Mouse (Mus musculus) forebrain, embryonic 15.5 days (tissue): ENCODE measurements around the gene Abl1. TPM values are rescaled to one million over a fixed set of nuclear protein-coding genes. Genes with fewer than 3 reads are reported as not detected.

Source experiments
- ATAC-seq: fragments of 200-750 bp; cut with Nextera tagmentation; replicated peaks from 2 replicates; pipeline ENCODE4 v1.8.0; 2017; ENCODE audit warnings: mild to moderate bottlenecking, moderate TSS enrichment, moderate library complexity
- H3K27ac ChIP-seq: fragments of 300-500 bp; sonication (generic); replicated peaks from 2 replicates; pipeline ENCODE4 v1.5.1; 2015; ENCODE audit warnings: mild to moderate bottlenecking, inconsistent platforms
- H3K27me3 ChIP-seq: fragments of 300-500 bp; sonication (generic); 2 replicates; pipeline ENCODE4 v1.6.1; 2015; ENCODE audit warnings: inconsistent platforms
- H3K36me3 ChIP-seq: fragments of 300-500 bp; sonication (generic); 2 replicates; pipeline ENCODE4 v1.6.1; 2015; ENCODE audit warnings: mild to moderate bottlenecking, inconsistent platforms
- H3K4me1 ChIP-seq: fragments of 300-500 bp; sonication (generic); 2 replicates; pipeline ENCODE4 v1.6.1; 2015; ENCODE audit warnings: inconsistent platforms
- H3K4me2 ChIP-seq: fragments of 300-500 bp; sonication (generic); replicated peaks from 2 replicates; pipeline ENCODE4 v1.6.1; 2015; ENCODE audit warnings: mild to moderate bottlenecking, inconsistent platforms
- H3K4me3 ChIP-seq: fragments of 300-500 bp; sonication (generic); 2 replicates; pipeline ENCODE4 v1.5.1; 2015; ENCODE audit warnings: mild to moderate bottlenecking, inconsistent platforms
- H3K9ac ChIP-seq: fragments of 300-500 bp; sonication (generic); replicated peaks from 2 replicates; pipeline ENCODE4 v1.6.1; 2015; ENCODE audit warnings: mild to moderate bottlenecking, inconsistent platforms
- H3K9me3 ChIP-seq: fragments of 300-500 bp; sonication (generic); 2 replicates; pipeline ENCODE4 v1.6.1; 2016; ENCODE audit warnings: inconsistent platforms
- WGBS: fragments of 180-500 bp; shearing (Covaris S2); methylation state at CpG from one replicate; pipeline ENCODE4 v1.1.7; 2015; ENCODE audit warnings: mixed read lengths; 5-methylcytosine and 5-hydroxymethylcytosine counted together
- polyA plus RNA-seq: library from polyadenylated mRNA; unstranded; fragments of >200 nt; fragmentation: Nextera tagmentation; extraction: Ambion mirVana; gene quantifications from 2 replicates; pipeline ENCODE4 v1.2.1, GENCODE M21; 2015

Gene Abl1
- polyA plus RNA-seq, 1 experiment from 2014 or later, result 23.6 TPM

DNA sequence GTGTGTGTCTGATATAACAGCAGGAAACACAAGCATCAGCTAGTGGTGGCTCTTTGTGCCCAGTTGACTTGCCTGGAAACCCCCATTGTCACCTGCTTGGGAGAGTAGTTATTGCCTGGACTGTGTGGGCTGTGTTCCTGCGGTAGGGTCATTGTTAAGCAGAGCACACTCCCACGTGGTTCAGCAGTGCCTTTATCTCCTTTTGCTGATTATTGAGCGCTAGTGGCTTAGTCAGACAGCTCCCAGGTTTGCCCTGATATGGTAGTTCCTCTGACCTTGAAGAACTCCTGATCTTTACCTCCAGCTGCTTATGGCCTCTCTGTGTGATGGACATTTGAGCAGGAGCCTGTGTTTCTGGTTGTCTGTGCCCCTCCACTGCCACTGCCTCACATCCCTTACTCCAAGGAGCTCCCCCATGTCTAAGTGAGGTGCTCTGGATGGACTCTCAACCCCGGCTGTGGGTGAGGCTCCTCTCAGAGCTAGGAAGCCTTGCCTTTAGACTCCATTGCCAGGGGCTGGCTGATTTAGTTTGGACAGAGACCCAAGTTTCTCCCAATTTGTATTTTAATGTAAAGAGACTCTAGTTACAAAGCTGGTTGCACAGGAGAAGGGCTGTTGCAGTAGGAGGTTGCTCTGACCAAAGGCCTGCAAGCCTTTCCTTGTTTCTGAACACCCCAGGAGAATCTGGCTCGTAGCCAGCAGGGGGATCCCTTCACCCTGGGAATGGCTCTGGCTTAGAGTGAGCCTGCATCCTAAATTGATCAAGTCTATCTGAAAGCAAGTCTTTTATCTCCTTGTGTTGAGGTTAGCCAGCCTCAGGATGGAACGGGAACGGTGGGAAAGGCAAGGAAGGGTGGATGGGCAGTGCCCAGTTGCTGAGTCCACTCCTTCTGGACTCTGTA is 12.6 kb downstream of the Abl1 start:
- WGBS, result 49% methylated on average over 7 of the region's 7 CpGs
- Histone ChIP-seq H3K27ac (no peak overlapping the region), H3K4me2 (no peak overlapping the region), H3K4me1 (no peaks in the 10 kb centered on the region), H3K36me3 (peaks cover 9% of the 10 kb centered on the region), H3K9me3 (no peaks in the 10 kb centered on the region), H3K27me3 (no peaks in the 10 kb centered on the region), H3K4me3 (no peak overlapping the region), H3K9ac (no peak overlapping the region)
- no peak for ATAC-seq

DNA sequence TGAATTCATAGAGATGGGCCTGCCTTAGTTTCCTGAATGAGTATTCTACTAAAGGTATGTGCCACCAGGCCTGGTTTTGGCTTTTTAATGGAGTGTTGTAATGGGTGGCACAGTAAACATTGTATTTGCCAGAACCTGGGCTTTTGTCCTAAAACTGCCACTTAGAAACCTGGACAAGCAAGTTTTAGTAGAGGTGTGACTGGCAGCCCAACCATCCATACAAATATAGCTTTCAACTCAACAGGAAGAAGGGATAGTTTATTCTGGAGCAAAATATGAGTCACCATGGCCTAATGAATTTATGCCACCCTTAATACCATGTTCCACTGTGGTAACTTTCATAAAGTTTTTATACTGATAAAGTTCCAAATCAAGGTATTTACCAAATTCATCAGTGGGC is 15.1 kb downstream of the Abl1 start:
- Histone ChIP-seq H3K4me3 (no peak overlapping the region), H3K36me3 (0 out of 2 replicates have a peak, but pooled peaks cover 2% of the 10 kb centered on the region), H3K4me2 (no peak overlapping the region), H3K27ac (no peak overlapping the region), H3K27me3 (no peaks in the 10 kb centered on the region), H3K4me1 (no peaks in the 10 kb centered on the region), H3K9me3 (no peaks in the 10 kb centered on the region), H3K9ac (no peak overlapping the region)
- ATAC-seq, result no peak

DNA sequence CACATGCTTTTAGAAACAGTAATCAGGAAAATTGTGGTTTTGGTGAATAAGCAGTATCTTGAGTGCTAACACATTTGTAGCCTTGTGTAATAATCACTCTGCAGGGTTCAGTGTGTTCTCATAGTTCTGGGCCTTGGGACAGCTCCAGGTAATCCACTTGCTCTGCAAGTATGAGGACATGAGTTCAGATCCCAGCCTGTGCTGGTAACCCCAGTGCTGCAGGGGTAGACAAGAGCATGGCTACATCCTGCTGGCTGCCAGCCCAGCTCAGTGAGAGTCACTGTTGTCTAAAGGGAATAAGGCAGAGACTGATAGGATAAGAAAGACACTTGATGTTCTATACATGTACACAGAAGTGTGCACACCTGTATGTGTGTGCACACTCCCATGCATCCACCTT is 17.7 kb downstream of the Abl1 start:
- ATAC-seq, result no peak
- Histone ChIP-seq H3K27ac (no peak overlapping the region), H3K9me3 (no peaks in the 10 kb centered on the region), H3K27me3 (no peaks in the 10 kb centered on the region), H3K4me1 (no peaks in the 10 kb centered on the region), H3K4me3 (no peak overlapping the region), H3K9ac (no peak overlapping the region), H3K36me3 (no peaks in the 10 kb centered on the region), H3K4me2 (no peak overlapping the region)

DNA sequence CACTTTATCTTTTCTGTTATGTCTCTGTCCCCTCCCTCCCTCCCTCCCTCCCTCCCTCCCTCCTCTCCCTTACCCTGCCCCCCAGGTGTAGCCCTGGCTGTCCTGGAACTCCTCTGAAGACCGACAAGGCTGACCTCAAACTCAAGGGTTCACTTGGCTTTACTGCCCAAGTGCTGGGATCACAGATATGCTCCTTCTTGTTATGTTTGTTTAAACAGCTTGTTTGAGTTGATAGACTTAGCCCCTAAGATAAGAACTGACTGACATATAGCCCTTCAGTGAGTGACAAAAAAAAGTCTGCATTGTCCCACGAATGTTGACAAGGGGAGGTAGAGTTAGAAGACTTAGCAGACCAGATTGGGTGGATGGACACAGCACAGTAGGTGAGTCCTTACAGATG is 18.4 kb downstream of the Abl1 start:
- Histone ChIP-seq H3K4me3 (no peak overlapping the region), H3K27ac (no peak overlapping the region), H3K36me3 (no peaks in the 10 kb centered on the region), H3K9me3 (no peaks in the 10 kb centered on the region), H3K4me1 (no peaks in the 10 kb centered on the region), H3K27me3 (no peaks in the 10 kb centered on the region), H3K9ac (no peak overlapping the region), H3K4me2 (no peak overlapping the region)
- WGBS, result 84% methylated on average over 2 of the region's 2 CpGs
- ATAC-seq, result no peak

GRCm38 (mm10) chr2:31712716-31713115 is 24.5 kb downstream of the Abl1 start:
- ATAC-seq, result no peak

DNA sequence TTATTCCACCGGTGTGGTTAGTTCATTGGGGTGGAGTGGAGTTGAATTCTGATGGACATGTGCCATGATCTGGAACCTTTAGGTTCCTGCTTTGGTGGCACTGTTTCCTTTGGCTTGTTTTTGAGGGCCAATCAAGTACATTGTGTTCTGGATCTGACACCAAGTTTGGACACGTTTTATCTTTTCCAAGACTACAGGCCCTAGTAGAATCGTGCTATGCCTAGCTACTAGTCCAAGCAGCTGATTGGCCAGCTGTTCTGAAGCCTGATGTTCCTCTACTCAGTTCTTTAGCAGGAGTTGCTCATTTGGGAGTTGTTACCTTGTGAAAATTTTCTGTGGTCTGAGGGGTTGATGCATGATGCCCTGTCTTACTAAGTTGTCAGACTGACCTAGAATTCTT is 25.6 kb downstream of the Abl1 start:
- Histone ChIP-seq H3K27me3 (no peaks in the 10 kb centered on the region), H3K4me1 (no peaks in the 10 kb centered on the region), H3K36me3 (no peaks in the 10 kb centered on the region), H3K9me3 (no peaks in the 10 kb centered on the region), H3K4me3 (no peak overlapping the region), H3K4me2 (no peak overlapping the region), H3K27ac (no peak overlapping the region), H3K9ac (no peak overlapping the region)
- WGBS, result 90% methylated on average over 3 of the region's 3 CpGs
- ATAC-seq, result no peak

More at GRCm38 (mm10) chr2:31712716-31713115, 24.5 kb downstream of the Abl1 start:
- H3K4me2 ChIP-seq, result no peak overlapping the region
- H3K4me3 ChIP-seq, result no peak overlapping the region
- H3K9ac ChIP-seq, result no peak overlapping the region
- H3K4me1 ChIP-seq, result no peaks in the 10 kb centered on the region
- no peaks in the 10 kb centered on the region for H3K9me3 ChIP-seq
- H3K27me3 ChIP-seq, result no peaks in the 10 kb centered on the region
- H3K27ac ChIP-seq, result no peak overlapping the region
- WGBS, result 80% methylated on average over 2 of the region's 2 CpGs
- no peaks in the 10 kb centered on the region for H3K36me3 ChIP-seq

DNA sequence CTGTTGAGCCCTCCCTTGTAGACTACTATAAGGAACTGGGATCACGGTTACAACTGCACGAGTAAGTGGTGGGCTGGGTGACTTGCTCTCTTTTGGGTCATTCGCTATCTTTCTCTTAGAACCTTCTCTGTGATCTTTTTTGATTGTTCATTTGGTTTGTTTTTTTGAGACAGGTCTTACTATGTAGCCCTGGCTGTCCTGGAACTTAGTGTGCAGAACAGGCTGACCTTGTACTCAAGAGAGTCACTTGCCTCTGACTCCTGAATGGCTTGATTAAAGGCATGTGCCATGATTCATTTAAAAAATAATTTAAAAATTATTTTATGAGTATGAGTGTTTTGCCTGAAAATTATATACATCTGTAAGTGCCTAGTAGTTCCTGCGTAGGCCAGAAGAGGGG is 26.6 kb downstream of the Abl1 start:
- no peak overlapping the region for H3K27ac ChIP-seq
- ATAC-seq, result no peak
- H3K4me3 ChIP-seq, result no peak overlapping the region
- no peaks in the 10 kb centered on the region for H3K27me3 ChIP-seq
- 95% methylated on average over 4 of the region's 4 CpGs for WGBS
- H3K4me1 ChIP-seq, result no peaks in the 10 kb centered on the region
- H3K4me2 ChIP-seq, result no peak overlapping the region
- H3K36me3 ChIP-seq, result no peaks in the 10 kb centered on the region
- no peak overlapping the region for H3K9ac ChIP-seq
- H3K9me3 ChIP-seq, result no peaks in the 10 kb centered on the region

GRCm38 (mm10) chr2:31715985-31716384 is 27.8 kb downstream of the Abl1 start:
- no peak for ATAC-seq
- H3K4me2 ChIP-seq, result no peak overlapping the region

DNA sequence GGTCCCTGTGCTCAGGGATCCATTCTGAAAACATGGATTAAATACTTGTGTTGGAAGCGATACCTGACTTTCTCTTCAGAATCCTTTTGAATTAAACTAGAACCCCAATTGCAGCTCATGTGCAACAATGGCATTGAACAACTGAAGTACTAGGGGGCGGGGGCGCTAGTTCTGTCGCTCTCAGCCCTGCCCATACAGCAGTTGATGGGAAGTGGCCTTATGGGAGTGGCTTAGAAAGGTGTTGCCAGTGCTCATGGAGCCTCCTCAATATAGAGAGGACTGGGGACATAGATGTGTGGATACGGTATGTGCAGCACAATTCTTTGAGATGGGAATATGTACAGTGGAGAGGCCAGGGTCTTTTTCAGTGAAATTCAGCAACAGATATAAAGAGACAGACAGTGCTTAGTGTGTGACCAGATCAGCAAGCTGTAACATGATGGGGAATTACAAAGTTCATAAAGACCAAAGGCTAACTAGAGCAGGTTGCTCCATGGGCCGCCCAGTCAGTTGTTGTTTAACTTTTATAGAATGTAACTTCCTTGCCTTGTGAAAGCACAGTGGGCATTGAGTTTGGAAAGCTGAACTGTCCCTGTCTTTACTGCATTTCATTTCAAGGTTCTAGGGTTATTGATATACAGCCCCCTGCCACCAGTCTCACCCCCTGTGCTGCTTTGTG is 31.2 kb downstream of the Abl1 start:
- 79% methylated on average over 6 of the region's 6 CpGs for WGBS
- Histone ChIP-seq H3K4me2 (no peak overlapping the region), H3K27me3 (no peaks in the 10 kb centered on the region), H3K36me3 (no peaks in the 10 kb centered on the region), H3K27ac (no peak overlapping the region), H3K4me1 (no peaks in the 10 kb centered on the region), H3K9me3 (no peaks in the 10 kb centered on the region), H3K4me3 (no peak overlapping the region), H3K9ac (no peak overlapping the region)
- ATAC-seq, result no peak

More at GRCm38 (mm10) chr2:31715985-31716384, 27.8 kb downstream of the Abl1 start:
- H3K9me3 ChIP-seq, result no peaks in the 10 kb centered on the region
- H3K27ac ChIP-seq, result no peak overlapping the region
- no peak overlapping the region for H3K9ac ChIP-seq
- no peaks in the 10 kb centered on the region for H3K4me1 ChIP-seq
- WGBS, result 90% methylated on average over 7 of the region's 7 CpGs
- no peak overlapping the region for H3K4me3 ChIP-seq
- no peaks in the 10 kb centered on the region for H3K36me3 ChIP-seq
- no peaks in the 10 kb centered on the region for H3K27me3 ChIP-seq

GRCm38 (mm10) chr2:31719944-31720343 is 31.8 kb downstream of the Abl1 start:
- H3K9ac ChIP-seq, result no peak overlapping the region
- no peak for ATAC-seq
- H3K4me2 ChIP-seq, result no peak overlapping the region
- no peak overlapping the region for H3K27ac ChIP-seq
- no peaks in the 10 kb centered on the region for H3K27me3 ChIP-seq
- no peaks in the 10 kb centered on the region for H3K4me1 ChIP-seq
- no peaks in the 10 kb centered on the region for H3K36me3 ChIP-seq
- no peak overlapping the region for H3K4me3 ChIP-seq
- H3K9me3 ChIP-seq, result no peaks in the 10 kb centered on the region
- WGBS, result 84% methylated on average over 2 of the region's 2 CpGs

- no peaks in the 10 kb centered on the region for H3K9me3 ChIP-seq
- H3K27ac ChIP-seq, result no peak overlapping the region
- no peak overlapping the region for H3K4me2 ChIP-seq
- H3K4me3 ChIP-seq, result no peak overlapping the region
- no peaks in the 10 kb centered on the region for H3K36me3 ChIP-seq
- no peaks in the 10 kb centered on the region for H3K27me3 ChIP-seq
- H3K9ac ChIP-seq, result no peak overlapping the region
- WGBS, result 58% methylated on average over 4 of the region's 4 CpGs
- ATAC-seq, result no peak
- H3K4me1 ChIP-seq, result no peaks in the 10 kb centered on the region
Observed at GRCm38 (mm10) chr2:31720783-31721182, 32.6 kb downstream of the Abl1 start.

GRCm38 (mm10) chr2:31724730-31725490 is 36.7 kb downstream of the Abl1 start:
- no peak for ATAC-seq
- Histone ChIP-seq H3K9ac (no peak overlapping the region), H3K4me2 (no peak overlapping the region), H3K4me1 (no peaks in the 10 kb centered on the region), H3K27me3 (no peaks in the 10 kb centered on the region), H3K9me3 (no peaks in the 10 kb centered on the region), H3K4me3 (no peak overlapping the region), H3K27ac (no peak overlapping the region), H3K36me3 (no peaks in the 10 kb centered on the region)
- 96% methylated on average over 7 of the region's 7 CpGs for WGBS
